9 mouse cellular contexts compared by ENCODE assay signal in genomic region chr17:46554646-46554976, GRCm38 (mm10). TPM values are rescaled to one million over a fixed set of nuclear protein-coding genes. Genes with fewer than 3 reads are reported as not detected.
DNase-seq lines count a peak whose midpoint lies in the region; ATAC-seq and TF ChIP-seq lines count a peak whose summit lies in the region.
"Had no signal": no experiment of that assay in that cellular context is flagged by ENCODE, and none has a peak within 500 bp of the region (broad histone marks: within the 10 kb centered on the region; RNA-seq: fewer than 3 reads in every experiment).

No protein-coding gene starts in this region.

- DNase-seq in cerebellum, postnatal 25 days, result peak; percentile 61 to 68
- DNase-seq in cerebellum, postnatal 10 days, result no peak
- no peak for DNase-seq in ES-E14 (ENCODE audit: low read depth, low spot score)
- DNase-seq in forebrain, postnatal 0 days, result peak; percentile 28
- DNase-seq in kidney, adult 2 months, result peak; percentile 29
- DNase-seq in lung, postnatal 25 days (ENCODE audit: low spot score), result peak; percentile 22
- no peak for DNase-seq in urinary bladder, adult 18-20 months (ENCODE audit: low spot score in 2 of 2)
- no peak for DNase-seq in left cerebral cortex, adult 8-10 months (ENCODE audit: low spot score in 2 of 2)

- in situ Hi-C loops in ES-E14 (cut with MboI; ENCODE audit: low sequenced_read_pairs in 2 of 2, unreplicated experiment in 2 of 2), result no loop called here

- H3K4me1 ChIP-seq in ES-E14 (ENCODE audit: control insufficient read depth in 2 of 2, insufficient read depth in 2 of 2, low read length in 2 of 2, poor library complexity in 1 of 2), result peaks cover 5 to 7% of the 10 kb centered on the region in 2 experiments; a peak in 2 of 4 replicates
- peaks cover 22% of the 10 kb centered on the region for H3K4me1 ChIP-seq in forebrain, postnatal 0 days (ENCODE audit: insufficient read depth)
- H3K4me1 ChIP-seq in kidney, adult 2 months (ENCODE audit: control insufficient read depth, insufficient read depth, low read length), result peaks cover 14% of the 10 kb centered on the region

- no peak for ATAC-seq in forebrain, postnatal 0 days
- ATAC-seq: Patski had no signal

- no peak for TF ChIP-seq CTCF in forebrain, postnatal 0 days (IDR thresholded peaks at IDR 0.05; ENCODE audit: low read depth)
- TF ChIP-seq CTCF in kidney, adult 2 months (conservative IDR thresholded peaks at IDR 0.05; ENCODE audit: insufficient read depth, insufficient read length, low read depth, low read length), result no peak

- H3K4me3 ChIP-seq in ES-E14 (ENCODE audit: insufficient read depth in 1 of 2, low read depth in 1 of 2, low read length in 2 of 2, poor library complexity in 1 of 2, severe bottlenecking in 1 of 2), result peak overlapping the region; percentile 97 to 98
- peak overlapping the region; percentile 100 for H3K4me3 ChIP-seq in forebrain, postnatal 0 days (ENCODE audit: low read depth, low read length)
- H3K4me3 ChIP-seq in kidney, adult 2 months (ENCODE audit: insufficient read depth, low read depth, low read length), result peak overlapping the region; percentile 91

- H3K9ac ChIP-seq in ES-E14 (ENCODE audit: insufficient read depth, low read depth, low read length, poor library complexity, severe bottlenecking), result peak overlapping the region; percentile 96
- H3K9ac ChIP-seq in forebrain, postnatal 0 days, result peak overlapping the region; percentile 94

- H3K4me2 ChIP-seq in forebrain, postnatal 0 days (ENCODE audit: low read depth), result peak overlapping the region; percentile 91

- peaks cover 15% of the 10 kb centered on the region for H3K36me3 ChIP-seq in ES-E14 (ENCODE audit: control insufficient read depth, insufficient read depth, low read length, poor library complexity, severe bottlenecking)
- peaks cover 22% of the 10 kb centered on the region for H3K36me3 ChIP-seq in forebrain, postnatal 0 days (ENCODE audit: insufficient read depth)
- H3K36me3 ChIP-seq in kidney, adult 2 months (ENCODE audit: control insufficient read depth, insufficient read depth, low read length), result no peaks in the 10 kb centered on the region

- H3K27ac ChIP-seq in ES-E14 (ENCODE audit: insufficient read depth, low read depth, low read length, poor library complexity, severe bottlenecking), result no peak overlapping the region
- H3K27ac ChIP-seq in forebrain, postnatal 0 days (ENCODE audit: low read depth, low read length), result peak overlapping the region; percentile 94
- H3K27ac ChIP-seq in kidney, adult 2 months (ENCODE audit: insufficient read depth, low read depth, low read length), result no peak overlapping the region

- TF ChIP-seq POLR2A in kidney, adult 2 months (IDR thresholded peaks at IDR 0.05; ENCODE audit: low read depth, low read length), result no peak

- H3K27me3 ChIP-seq in forebrain, postnatal 0 days (ENCODE audit: insufficient read depth, low read length), result no peaks in the 10 kb centered on the region
- no peaks in the 10 kb centered on the region for H3K27me3 ChIP-seq in kidney, adult 2 months (replicated peaks; ENCODE audit: control insufficient read depth, insufficient read depth, low read length)
- H3K27me3 ChIP-seq: Patski had no signal

- H3K9me3 ChIP-seq in ES-E14 (ENCODE audit: control insufficient read depth, insufficient read depth, low read depth, low read length), result no peaks in the 10 kb centered on the region
- H3K9me3 ChIP-seq in forebrain, postnatal 0 days (ENCODE audit: low read length), result no peaks in the 10 kb centered on the region

- WGBS in forebrain, postnatal 0 days, result under 1% methylated on average over 11 of the region's 11 CpGs
- WGBS in kidney, adult 2 months, result 0% methylated on average over 11 of the region's 11 CpGs

TF ChIP-seq in ES-E14, 5 proteins besides CTCF, POLR2A, EP300 and RAD21:
- no peak for TF ChIP-seq ZC3H11A (IDR thresholded peaks at IDR 0.05; ENCODE audit: borderline replicate concordance, low read depth, low read length)
- TF ChIP-seq CHD2 (IDR thresholded peaks at IDR 0.05; ENCODE audit: low read depth, low read length), result no peak
- no peak; the same call in 1 of the 2 replicates for TF ChIP-seq HCFC1 (IDR thresholded peaks at IDR 0.05; ENCODE audit: borderline replicate concordance, insufficient read depth, low read length)
- TF ChIP-seq MAFK (IDR thresholded peaks at IDR 0.05; ENCODE audit: insufficient read depth, low read depth, low read length), result no peak
- TF ChIP-seq ZNF384 (IDR thresholded peaks at IDR 0.05; ENCODE audit: low read depth, low read length), result no peak
TF ChIP-seq in ES-E14: peak in this region for 0.

RNA-seq across cellular contexts. Expression of gene Srf, which starts 1.4 kb away (rescaled TPM):
- total RNA-seq in ES-E14 (2012; rRNA removed), result 65.2 and 75.6 TPM in 2 replicates
- total RNA-seq in forebrain, postnatal 0 days (2014; rRNA removed), result 47.2 and 57.0 TPM in 2 replicates
- polyA plus RNA-seq in forebrain, postnatal 0 days (2015; fragmentation: Nextera tagmentation; extraction: Ambion mirVana), result 2.3 and 2.4 TPM in 2 replicates
- 67.0 and 86.3 TPM in 2 replicates for polyA plus RNA-seq in kidney, adult 2 months (2012; rRNA removed)
- 10 to 100 TPM; 57.3 to 61.0 (median 60.6) TPM for total RNA-seq in left cerebral cortex, adult 8-10 months (2022)

RNA-seq across cellular contexts. Expression of gene Cul9, which starts 8.4 kb away (rescaled TPM):
- 1.8 and 4.5 TPM in 2 replicates for total RNA-seq in ES-E14 (2012; rRNA removed)
- 31.9 and 44.4 TPM in 2 replicates for total RNA-seq in forebrain, postnatal 0 days (2014; rRNA removed)
- polyA plus RNA-seq in forebrain, postnatal 0 days (2015; fragmentation: Nextera tagmentation; extraction: Ambion mirVana), result 9.7 and 13.7 TPM in 2 replicates
- polyA plus RNA-seq in kidney, adult 2 months (2012; rRNA removed), result 27.0 and 32.4 TPM in 2 replicates
- total RNA-seq in left cerebral cortex, adult 8-10 months (2022), result 10 to 100 TPM; 62.1 to 68.2 (median 66.4) TPM

RNA-seq across cellular contexts. Expression of gene Dnph1, which starts 58.1 kb away (rescaled TPM):
- 44.1 and 48.2 TPM in 2 replicates for total RNA-seq in ES-E14 (2012; rRNA removed)
- total RNA-seq in forebrain, postnatal 0 days (2014; rRNA removed), result 5.9 and 6.1 TPM in 2 replicates
- polyA plus RNA-seq in forebrain, postnatal 0 days (2015; fragmentation: Nextera tagmentation; extraction: Ambion mirVana), result 14.9 and 16.1 TPM in 2 replicates
- 20.7 and 22.8 TPM in 2 replicates for polyA plus RNA-seq in kidney, adult 2 months (2012; rRNA removed)
- 1 to 10 TPM; 3.0 to 5.4 (median 4.8) TPM for total RNA-seq in left cerebral cortex, adult 8-10 months (2022)

Comparison
In these comparisons a context has a peak if more than half of its experiments do, and no peak if none do; other contexts are left out.
1. DNase-seq: peak in cerebellum, postnatal 25 days (2 of 2), forebrain, postnatal 0 days (single experiment), kidney, adult 2 months (single experiment) and lung, postnatal 25 days (single experiment); none in cerebellum, postnatal 10 days (0 of 2), ES-E14 (single experiment), urinary bladder, adult 18-20 months (0 of 2) and left cerebral cortex, adult 8-10 months (0 of 2).
2. Peak in every context shown above with its lines, with median percentiles within 50 percentile points of each other: H3K4me3 ChIP-seq.